ENCODE assay signal across 1 mouse cellular context in genomic region chr7:105399058-105399934, GRCm38 (mm10).
A peak's percentile ranks its signal among the peaks of the same experiment; 100 is the strongest.
TF ChIP-seq lines count a peak whose summit lies in the region.

No protein-coding gene starts in this region.

TF ChIP-seq in CH12.LX, 34 proteins besides CTCF, POLR2A, EP300 and RAD21:
- no peak for TF ChIP-seq ZMIZ1 (IDR thresholded peaks at IDR 0.05; ENCODE audit: low read depth, low read length)
- TF ChIP-seq E2F4 (IDR thresholded peaks at IDR 0.05; ENCODE audit: insufficient replicate concordance, low read depth, low read length): no peak
- TF ChIP-seq ZKSCAN1 (IDR thresholded peaks at IDR 0.05; ENCODE audit: borderline replicate concordance, low read depth, low read length): no peak
- TF ChIP-seq JUN (IDR thresholded peaks at IDR 0.05; ENCODE audit: insufficient read depth, low read depth, low read length): peak; percentile 68
- peak; percentile 18; the same call in 1 of the 2 replicates for TF ChIP-seq MEF2A (IDR thresholded peaks at IDR 0.05; ENCODE audit: borderline replicate concordance, low read depth, low read length)
- TF ChIP-seq JUND (conservative IDR thresholded peaks at IDR 0.05; ENCODE audit: low read depth, low read length): peak; percentile 85
- TF ChIP-seq UBTF (IDR thresholded peaks at IDR 0.05; ENCODE audit: low read depth, low read length): 0 out of 2 replicates have a peak, but pooled peaks have one; percentile 17
- TF ChIP-seq TCF12 (IDR thresholded peaks at IDR 0.05; ENCODE audit: low read depth, low read length): no peak
- TF ChIP-seq RCOR1 (conservative IDR thresholded peaks at IDR 0.05; ENCODE audit: low read depth, low read length): 0 out of 2 replicates have a peak, but pooled peaks have one; percentile 26
- no peak for TF ChIP-seq HCFC1 (IDR thresholded peaks at IDR 0.05; ENCODE audit: low read depth, low read length)
- TF ChIP-seq MAFK (IDR thresholded peaks at IDR 0.05; ENCODE audit: insufficient replicate concordance, low read length): peak; percentile 91
- no peak for TF ChIP-seq GABPA (IDR thresholded peaks at IDR 0.05; ENCODE audit: insufficient replicate concordance, low read depth, low read length)
- TF ChIP-seq MXI1 (IDR thresholded peaks at IDR 0.05; ENCODE audit: low read depth, low read length): no peak
- no peak for TF ChIP-seq NRF1 (IDR thresholded peaks at IDR 0.05; ENCODE audit: low read depth, low read length)
- TF ChIP-seq PAX5 (IDR thresholded peaks at IDR 0.05; ENCODE audit: low read length): no peak
- TF ChIP-seq KAT2A (IDR thresholded peaks at IDR 0.05; ENCODE audit: insufficient replicate concordance, low read length): no peak
- no peak for TF ChIP-seq MYC (IDR thresholded peaks at IDR 0.05; ENCODE audit: low read depth, low read length)
- no peak for TF ChIP-seq CHD2 (IDR thresholded peaks at IDR 0.05; ENCODE audit: low read length)
- no peak for TF ChIP-seq TBP (conservative IDR thresholded peaks at IDR 0.05; ENCODE audit: low read depth, low read length)
- TF ChIP-seq ZC3H11A (IDR thresholded peaks at IDR 0.05; ENCODE audit: low read depth, low read length): no peak
- 0 out of 2 replicates have a peak, but pooled peaks have one; percentile 30 for TF ChIP-seq SIN3A (IDR thresholded peaks at IDR 0.05; ENCODE audit: low read length)
- TF ChIP-seq MAX (IDR thresholded peaks at IDR 0.05; ENCODE audit: low read length): no peak
- peak; percentile 90 for TF ChIP-seq ZNF384 (IDR thresholded peaks at IDR 0.05; ENCODE audit: low read depth, low read length)
- TF ChIP-seq SMC3 (IDR thresholded peaks at IDR 0.05; ENCODE audit: low read depth, low read length): no peak
- no peak for TF ChIP-seq POLR2AphosphoS2 (IDR thresholded peaks at IDR 0.05; ENCODE audit: low read depth, low read length)
- TF ChIP-seq NELFE (IDR thresholded peaks at IDR 0.05; ENCODE audit: low read depth, low read length): no peak
- TF ChIP-seq ETS1 (conservative IDR thresholded peaks at IDR 0.05; ENCODE audit: low read depth, low read length): no peak; the same call in 1 of the 2 replicates
- TF ChIP-seq USF2 (conservative IDR thresholded peaks at IDR 0.05; ENCODE audit: low read depth, low read length): no peak
- TF ChIP-seq MAZ (IDR thresholded peaks at IDR 0.05; ENCODE audit: low read depth, low read length): no peak
- 0 out of 2 replicates have a peak, but pooled peaks have one; percentile 14 for TF ChIP-seq ELF1 (IDR thresholded peaks at IDR 0.05; ENCODE audit: low read depth, low read length)
- TF ChIP-seq CHD1 (IDR thresholded peaks at IDR 0.05; ENCODE audit: low read depth, low read length): no peak
- no peak for TF ChIP-seq USF1 (IDR thresholded peaks at IDR 0.05; ENCODE audit: low read depth, low read length)
- TF ChIP-seq IRF4 (IDR thresholded peaks at IDR 0.05; ENCODE audit: low read depth, low read length): peak; percentile 89
- peak; percentile 68 for TF ChIP-seq BHLHE40 (IDR thresholded peaks at IDR 0.05; ENCODE audit: low read depth, low read length)
